Mouse (Mus musculus) myocyte (in vitro differentiated cells): ENCODE results near the gene 1700001C19Rik. TPM values are rescaled to one million over a fixed set of nuclear protein-coding genes. Genes with fewer than 3 reads are reported as not detected.

Source experiments
- H3K27me3 ChIP-seq: one replicate; pipeline ENCODE4 v1.6.1; 2011; ENCODE audit not compliant: control insufficient read depth, insufficient read depth, insufficient read length
- H3K36me3 ChIP-seq: one replicate; pipeline ENCODE4 v1.6.1; 2011; ENCODE audit not compliant: control insufficient read depth, insufficient read depth
- H3K4me2 ChIP-seq: one replicate; pipeline ENCODE4 v1.6.1; 2011; ENCODE audit warnings: low read depth, control low read depth
- H3K4me3 ChIP-seq: one replicate; pipeline ENCODE4 v1.5.1; 2011; ENCODE audit warnings: mild to moderate bottlenecking, control low read depth, moderate library complexity
- H3K79me2 ChIP-seq: one replicate; pipeline ENCODE4 v1.6.1; 2011; ENCODE audit not compliant: control insufficient read depth, insufficient read depth
- H3ac ChIP-seq: one replicate; pipeline ENCODE4 v1.6.1; 2011; ENCODE audit not compliant: control insufficient read depth, insufficient read length
- CEBPB ChIP-seq: IDR thresholded peaks from 2 replicates; pipeline ENCODE4 v1.6.1; 2011; ENCODE audit warnings: mild to moderate bottlenecking, moderate library complexity; ENCODE audit not compliant: poor library complexity, insufficient read depth, severe bottlenecking
- E2F4 ChIP-seq: IDR thresholded peaks from one replicate; pipeline ENCODE4 v1.6.1; 2011; ENCODE audit warnings: mild to moderate bottlenecking, control low read depth, moderate library complexity; ENCODE audit not compliant: insufficient read depth
- MAX ChIP-seq: IDR thresholded peaks from one replicate; pipeline ENCODE4 v1.6.1; 2011; ENCODE audit warnings: low read depth, mild to moderate bottlenecking, control low read depth
- MYOD1 ChIP-seq, 3 experiments: IDR thresholded peaks; one replicate each; pipeline ENCODE4 v1.6.1; 2011; ENCODE audit warnings: control low read depth in 2 of 3, low read depth in 2 of 3, mild to moderate bottlenecking in 2 of 3, moderate library complexity in 1 of 3; ENCODE audit not compliant: insufficient read length in 2 of 3, control insufficient read depth in 1 of 3
- MYOG ChIP-seq, 3 experiments: IDR thresholded peaks; one replicate each; pipeline ENCODE4 v1.6.1; 2011; ENCODE audit warnings: control low read depth in 2 of 3, low read depth in 2 of 3, mild to moderate bottlenecking in 2 of 3; ENCODE audit not compliant: insufficient read length in 2 of 3, control insufficient read depth in 1 of 3, insufficient read depth in 1 of 3
- POLR2A ChIP-seq: IDR thresholded peaks from one replicate; pipeline ENCODE4 v1.6.1; 2011; ENCODE audit warnings: low read depth, mild to moderate bottlenecking, control low read depth, moderate library complexity; ENCODE audit not compliant: insufficient read length
- POLR2AphosphoS2 ChIP-seq: IDR thresholded peaks from one replicate; pipeline ENCODE4 v1.6.1; 2011; ENCODE audit warnings: low read depth, control low read depth; ENCODE audit not compliant: insufficient read length
- REST ChIP-seq: IDR thresholded peaks from one replicate; pipeline ENCODE4 v1.6.1; 2011; ENCODE audit warnings: mild to moderate bottlenecking, control low read depth, moderate library complexity; ENCODE audit not compliant: insufficient read depth, insufficient read length
- SRF ChIP-seq: IDR thresholded peaks from one replicate; pipeline ENCODE4 v1.6.1; 2011; ENCODE audit warnings: low read depth; ENCODE audit not compliant: control insufficient read depth, insufficient read length
- TCF12 ChIP-seq: IDR thresholded peaks from one replicate; pipeline ENCODE4 v1.6.1; 2011; ENCODE audit warnings: mild to moderate bottlenecking, control low read depth; ENCODE audit not compliant: poor library complexity, insufficient read depth, severe bottlenecking
- TCF3 ChIP-seq: IDR thresholded peaks from one replicate; pipeline ENCODE4 v1.6.1; 2011; ENCODE audit warnings: low read depth, control low read depth; ENCODE audit not compliant: insufficient read length
- USF1 ChIP-seq: IDR thresholded peaks from one replicate; pipeline ENCODE4 v1.6.1; 2011; ENCODE audit warnings: low read depth, mild to moderate bottlenecking, control low read depth, moderate library complexity
- polyA plus RNA-seq: library from polyadenylated mRNA; unstranded; fragments of >200 nt; fragmentation: generic; extraction: Trizol; gene quantifications from one replicate; pipeline ENCODE4 v1.2.1, GENCODE M21; 2012; ENCODE audit warnings: missing spikeins

The 1700001C19Rik gene
- polyA plus RNA-seq, 1 experiment, result not detected

DNA sequence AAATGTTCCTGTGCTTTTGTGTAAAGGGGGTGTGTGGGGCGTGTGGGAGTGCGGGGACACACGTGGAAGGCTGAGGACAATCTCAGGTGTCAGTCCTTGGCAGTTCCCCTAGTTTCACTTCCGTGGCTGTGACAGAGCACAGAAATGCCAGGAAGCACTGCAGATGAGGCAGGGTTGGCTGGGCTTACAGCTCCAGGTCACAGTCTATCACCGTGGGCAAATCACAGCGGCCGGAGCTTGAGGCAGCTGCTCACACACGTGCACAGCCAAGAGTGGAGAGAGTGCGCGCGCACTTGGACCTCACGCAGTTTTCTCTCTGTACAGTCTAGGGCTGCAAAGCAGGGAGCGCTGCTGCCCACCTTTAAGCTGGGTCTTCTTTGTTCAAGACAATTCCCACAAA, 21.1 kb upstream of the 1700001C19Rik start:
- no peaks in the 10 kb centered on the region for H3K79me2 ChIP-seq
- H3K36me3 ChIP-seq, result no peaks in the 10 kb centered on the region
- no peak overlapping the region for H3K4me3 ChIP-seq
- no peak overlapping the region for H3ac ChIP-seq
- TF ChIP-seq REST, result no peak
- TF ChIP-seq SRF, result no peak
- TF ChIP-seq CEBPB, result no peak
- TF ChIP-seq POLR2A, result no peak
- no peak for TF ChIP-seq TCF12
- no peak for TF ChIP-seq TCF3
- no peak for TF ChIP-seq POLR2AphosphoS2
- TF ChIP-seq E2F4, result no peak
- H3K27me3 ChIP-seq, result peaks cover 28% of the 10 kb centered on the region
- no peak overlapping the region for H3K4me2 ChIP-seq

DNA sequence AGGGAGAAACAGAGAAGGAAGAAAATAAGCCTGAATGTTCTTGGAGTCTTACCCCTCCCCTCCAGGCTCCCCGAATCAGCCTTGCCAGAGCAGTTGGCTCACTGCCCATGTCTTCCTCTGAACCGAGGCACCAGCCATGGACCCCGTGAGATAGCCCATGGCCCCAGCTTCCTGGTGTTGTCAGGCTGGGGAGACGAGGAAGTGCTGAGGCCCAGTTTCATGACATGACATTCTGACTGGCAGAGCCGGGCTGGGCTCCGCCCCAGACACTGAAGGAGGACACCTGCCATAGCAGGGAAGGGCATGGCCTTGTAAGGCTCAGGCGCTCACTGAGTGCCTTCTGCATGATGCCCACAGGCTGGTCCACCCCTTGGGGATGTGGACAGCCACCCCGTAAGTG, 17.5 kb upstream of the 1700001C19Rik start:
- Histone ChIP-seq H3ac (no peak overlapping the region), H3K79me2 (no peaks in the 10 kb centered on the region), H3K36me3 (no peaks in the 10 kb centered on the region), H3K27me3 (peaks cover 28% of the 10 kb centered on the region), H3K4me3 (no peak overlapping the region), H3K4me2 (no peak overlapping the region)
- TF ChIP-seq CEBPB (no peak), E2F4 (no peak), MYOG (IDR thresholded peaks at IDR 0.05; ENCODE audit: control insufficient read depth in 1 of 3, insufficient read depth in 1 of 3, insufficient read length in 2 of 3, low read depth in 2 of 3) (no peak), SRF (no peak), REST (no peak), POLR2A (no peak), MYOD1 (IDR thresholded peaks at IDR 0.05; ENCODE audit: control insufficient read depth in 1 of 3, insufficient read length in 2 of 3, low read depth in 2 of 3) (no peak), USF1 (no peak), TCF3 (no peak), TCF12 (no peak), POLR2AphosphoS2 (no peak), MAX (no peak)

DNA sequence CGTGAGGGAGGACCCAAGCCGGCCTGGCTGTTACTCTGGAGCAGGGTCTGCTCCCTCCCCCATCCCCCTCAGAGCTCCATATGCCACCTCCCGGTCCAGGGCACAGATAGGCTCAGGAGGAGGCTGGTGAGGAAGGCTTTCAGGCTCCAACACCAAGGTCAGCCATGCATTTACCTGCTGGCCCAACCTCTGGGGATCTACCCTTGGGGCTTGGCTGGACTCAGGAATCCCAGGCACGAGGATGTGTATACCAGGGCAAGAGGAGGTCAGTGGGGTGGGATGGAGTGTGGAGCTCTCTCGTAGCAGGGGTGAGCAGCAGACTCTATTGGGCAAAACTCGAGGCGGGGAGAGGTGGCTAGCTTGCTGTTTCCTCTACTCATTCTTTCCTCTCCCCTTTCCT, 15.7 kb upstream of the 1700001C19Rik start:
- H3K4me2 ChIP-seq, result no peak overlapping the region
- H3K27me3 ChIP-seq, result peaks cover 19% of the 10 kb centered on the region
- no peak overlapping the region for H3K4me3 ChIP-seq
- TF ChIP-seq SRF, result no peak
- H3ac ChIP-seq, result no peak overlapping the region
- H3K36me3 ChIP-seq, result no peaks in the 10 kb centered on the region
- no peaks in the 10 kb centered on the region for H3K79me2 ChIP-seq

DNA sequence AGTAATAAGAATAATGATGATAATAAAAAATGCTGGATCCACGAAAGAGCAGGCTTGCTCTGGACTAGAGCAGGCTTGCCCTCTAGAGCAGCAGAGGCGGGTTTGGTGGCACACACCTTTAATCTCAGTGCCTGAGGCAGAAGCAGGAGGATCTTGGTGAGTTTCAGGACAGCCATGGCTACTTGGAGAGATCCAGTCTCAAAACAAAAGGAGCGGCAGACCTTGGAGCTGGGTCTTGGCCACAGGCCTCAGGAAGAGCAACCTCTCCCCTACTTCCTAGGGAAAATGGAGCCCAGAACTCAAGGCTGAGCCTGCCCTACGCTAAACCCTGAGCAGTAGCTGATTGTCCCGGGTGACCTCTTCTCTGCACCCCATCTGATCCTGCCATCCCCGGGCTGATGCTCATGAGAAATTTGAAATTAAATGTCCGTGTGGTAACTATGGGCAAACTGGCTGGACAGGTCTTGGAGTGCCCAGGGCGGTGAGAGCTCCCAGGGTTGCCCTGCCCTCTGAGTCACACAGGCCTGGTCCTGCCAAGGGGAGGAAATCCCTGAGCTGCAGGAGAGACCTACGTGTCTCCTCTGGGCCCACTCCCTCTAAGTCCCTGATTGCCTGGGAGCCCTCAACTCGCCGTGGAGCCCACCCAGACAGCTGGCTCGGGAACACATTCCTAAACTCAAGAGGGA, 13.8 kb upstream of the 1700001C19Rik start:
- H3ac ChIP-seq, result no peak overlapping the region
- H3K4me2 ChIP-seq, result no peak overlapping the region
- no peaks in the 10 kb centered on the region for H3K79me2 ChIP-seq
- TF ChIP-seq MYOD1 (IDR thresholded peaks at IDR 0.05; ENCODE audit: control insufficient read depth in 1 of 3, insufficient read length in 2 of 3, low read depth in 2 of 3) (no peak), TCF12 (no peak), SRF (no peak), MAX (no peak), E2F4 (no peak)
- no peaks in the 10 kb centered on the region for H3K36me3 ChIP-seq
- peaks cover 13% of the 10 kb centered on the region for H3K27me3 ChIP-seq
- no peak overlapping the region for H3K4me3 ChIP-seq

DNA sequence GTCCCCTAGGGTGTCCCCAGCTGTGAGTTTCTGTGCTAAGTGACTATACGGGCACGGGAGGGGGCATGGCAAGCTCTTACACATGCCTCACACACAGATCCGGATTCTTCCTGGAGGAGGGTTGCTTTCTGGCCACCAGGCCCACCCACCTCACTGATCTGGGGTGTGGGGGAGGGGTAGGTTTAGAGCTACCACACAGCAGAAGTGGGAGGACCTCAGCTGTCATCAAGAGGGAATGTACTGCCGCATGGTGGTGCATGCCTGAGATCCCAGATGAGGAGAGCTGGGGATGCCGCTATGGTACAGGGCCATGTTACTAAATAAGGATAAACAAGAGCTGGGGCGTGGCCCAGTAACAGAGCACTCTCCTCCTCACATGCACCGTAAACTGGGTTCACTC, 13.1 kb upstream of the 1700001C19Rik start:
- peaks cover 16% of the 10 kb centered on the region for H3K27me3 ChIP-seq
- no peaks in the 10 kb centered on the region for H3K36me3 ChIP-seq
- H3ac ChIP-seq, result no peak overlapping the region
- H3K4me3 ChIP-seq, result no peak overlapping the region
- no peak overlapping the region for H3K4me2 ChIP-seq
- H3K79me2 ChIP-seq, result no peaks in the 10 kb centered on the region
- TF ChIP-seq POLR2A (no peak), USF1 (no peak), MYOD1 (IDR thresholded peaks at IDR 0.05; ENCODE audit: control insufficient read depth in 1 of 3, insufficient read length in 2 of 3, low read depth in 2 of 3) (no peak), MYOG (IDR thresholded peaks at IDR 0.05; ENCODE audit: control insufficient read depth in 1 of 3, insufficient read depth in 1 of 3, insufficient read length in 2 of 3, low read depth in 2 of 3) (no peak), MAX (no peak), TCF3 (no peak), E2F4 (no peak), SRF (no peak), CEBPB (no peak), POLR2AphosphoS2 (no peak), TCF12 (no peak)
